Mouse (Mus musculus): ENCODE data around the gene Lcmt1.

DNA sequence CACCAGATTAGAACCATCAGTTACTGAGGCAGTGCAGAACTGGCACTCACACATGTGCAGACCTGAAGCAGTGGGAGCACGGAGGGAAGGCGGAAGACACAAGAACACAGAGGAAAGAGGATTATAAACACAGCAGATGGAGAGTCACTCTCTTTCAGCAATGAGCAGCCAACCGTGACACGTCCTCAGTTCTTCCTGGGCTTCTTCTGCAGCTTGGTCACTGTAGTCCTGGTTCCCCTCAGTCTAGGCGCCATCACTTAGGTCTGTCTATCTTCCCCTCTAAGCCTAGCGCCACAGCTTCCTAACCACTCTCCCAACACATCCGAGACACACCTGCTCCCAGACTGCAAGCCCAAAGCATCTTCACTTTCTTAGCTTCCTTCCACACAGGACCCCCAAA lies 10.5 kb upstream of the Lcmt1 start:
- TF ChIP-seq POLR2A (IDR thresholded peaks at IDR 0.05; ENCODE audit: borderline replicate concordance, insufficient read depth, low read length) (no peak), CTCF (IDR thresholded peaks at IDR 0.05; ENCODE audit: borderline replicate concordance, insufficient read depth, low read depth, low read length) (no peak)

All from cerebellum, adult 2 months (tissue).